Mouse (Mus musculus): ENCODE results near the gene Nipal3.

- TF ChIP-seq CTCF (IDR thresholded peaks at IDR 0.05; ENCODE audit: low read depth, low read length) (no peak), POLR2A (IDR thresholded peaks at IDR 0.05; ENCODE audit: extremely low read depth, insufficient read depth, low read length) (no peak)
These were observed 972 bp upstream of the Nipal3 start for GRCm38 (mm10) chr4:135495810-135496209.
